Mouse (Mus musculus) liver, embryonic 14 days (tissue): ENCODE measurements around the gene Scn11a. TPM values are rescaled to one million over a fixed set of nuclear protein-coding genes. Genes with fewer than 3 reads are reported as not detected.

Source experiments
- polyA plus RNA-seq: library from polyadenylated mRNA; depleted of rRNA; stranded (reverse); fragments of >200 nt; gene quantifications from 2 replicates; pipeline ENCODE4 v1.2.3, GENCODE M21; 2012; rRNA removed

Gene Scn11a
- 0.01 TPM in 1 of 2 replicates, not detected in the other for polyA plus RNA-seq

GRCm38 (mm10) chr9:119825297-119825696 is at the start of gene Scn11a:
Gene Scn11a, minus strand, starts transcription at chr9:119825456.

GRCm38 (mm10) chr9:119719222-119719621 is 106.0 kb downstream of the Scn11a start, which contains the start of gene Scn10a:
Gene Scn10a, minus strand, starts transcription at chr9:119719322.

Other genes starting within 250 kb of the Scn11a start
- 0.02 TPM in 2 replicates for gene Scn5a, start 246.4 kb downstream of the Scn11a start, polyA plus RNA-seq
- gene Scn10a, start 106.1 kb downstream of the Scn11a start, polyA plus RNA-seq, result 0.05 TPM in 2 replicates
- gene Wdr48, start 69.4 kb upstream of the Scn11a start, polyA plus RNA-seq, result 16.0 and 17.1 TPM in 2 replicates
- 5.2 and 6.1 TPM in 2 replicates for gene Gorasp1, start 112.1 kb upstream of the Scn11a start, polyA plus RNA-seq
- 0.12 and 0.23 TPM in 2 replicates for gene Ttc21a, start 112.2 kb upstream of the Scn11a start, polyA plus RNA-seq
- 1.8 and 3.0 TPM in 2 replicates for gene Csrnp1, start 159.2 kb upstream of the Scn11a start, polyA plus RNA-seq
- gene Xirp1, start 198.1 kb upstream of the Scn11a start, polyA plus RNA-seq, result 0.02 TPM in 1 of 2 replicates, not detected in the other
- 1.1 and 1.6 TPM in 2 replicates for gene Cx3cr1, start 244.4 kb upstream of the Scn11a start, polyA plus RNA-seq